Mouse (Mus musculus): Measurements from ENCODE around the gene D17Wsu92e.

- TF ChIP-seq CTCF (IDR thresholded peaks at IDR 0.05; ENCODE audit: control insufficient read depth, insufficient read depth, insufficient read length) (no peak), MAX (IDR thresholded peaks at IDR 0.05) (no peak), USF1 (IDR thresholded peaks at IDR 0.05; ENCODE audit: low read depth) (no peak), MYOD1 (IDR thresholded peaks at IDR 0.05; ENCODE audit: control insufficient read depth, insufficient read length, low read depth) (no peak), FOSL1 (IDR thresholded peaks at IDR 0.05; ENCODE audit: insufficient read depth, low read length, poor library complexity, severe bottlenecking) (no peak), CEBPB (IDR thresholded peaks at IDR 0.05; ENCODE audit: low read depth) (no peak)
These were observed 1.2 kb upstream of the D17Wsu92e start for GRCm38 (mm10) chr17:27821407-27822338.

All from C2C12 (cell line).